Mouse (Mus musculus): ENCODE measurements around the gene Zcrb1. TPM values are rescaled to one million over a fixed set of nuclear protein-coding genes. Genes with fewer than 3 reads are reported as not detected.
A peak's percentile ranks its signal among the peaks of the same experiment; 100 is the strongest.

The Zcrb1 gene
- polyA plus RNA-seq, 1 experiment from 2014 or later, result 147 TPM

GRCm38 (mm10) chr15:93336925-93337761, 61.0 kb downstream of the Zcrb1 start, which contains the start of gene Yaf2:
Gene Yaf2 (minus strand): TSS chr15:93336935.
- H3K9ac ChIP-seq (ENCODE audit: low read length), result peak within 1 kb of the TSS; percentile 95
- ATAC-seq (ENCODE audit: insufficient read depth, low FRiP score, low TSS enrichment) (peak; percentile 94), DNase-seq (ENCODE audit: low spot score) (peak; percentile 90)
- H3K4me2 ChIP-seq (ENCODE audit: low read depth), result peak within 1 kb of the TSS; percentile 57
- H3K4me1 ChIP-seq (ENCODE audit: control insufficient read depth, insufficient read depth, low read length), result no peaks in the 10 kb centered on the region
- WGBS, result under 1% methylated on average over 50 of the region's 73 CpGs
- no peaks in the 10 kb centered on the region for H3K36me3 ChIP-seq (ENCODE audit: control insufficient read depth, insufficient read depth, low read length)
- H3K4me3 ChIP-seq (ENCODE audit: low read depth, low read length), result peak within 1 kb of the TSS; percentile 95
- no peaks in the 10 kb centered on the region for H3K27me3 ChIP-seq (ENCODE audit: control insufficient read depth, insufficient read depth, low read length)
- H3K9me3 ChIP-seq (ENCODE audit: control insufficient read depth, low read length), result no peaks in the 10 kb centered on the region
- H3K27ac ChIP-seq (ENCODE audit: low read depth, low read length), result peak within 1 kb of the TSS; percentile 97

GRCm38 (mm10) chr15:93336658-93336924, 61.5 kb downstream of the Zcrb1 start:
- Histone ChIP-seq H3K4me3 (ENCODE audit: low read depth, low read length) (peak overlapping the region; percentile 95), H3K4me1 (ENCODE audit: control insufficient read depth, insufficient read depth, low read length) (no peaks in the 10 kb centered on the region), H3K4me2 (ENCODE audit: low read depth) (peak overlapping the region; percentile 57), H3K9me3 (ENCODE audit: control insufficient read depth, low read length) (no peaks in the 10 kb centered on the region), H3K27ac (ENCODE audit: low read depth, low read length) (peak overlapping the region; percentile 97), H3K9ac (ENCODE audit: low read length) (peak overlapping the region; percentile 95), H3K27me3 (ENCODE audit: control insufficient read depth, insufficient read depth, low read length) (no peaks in the 10 kb centered on the region), H3K36me3 (ENCODE audit: control insufficient read depth, insufficient read depth, low read length) (no peaks in the 10 kb centered on the region)
- ATAC-seq (ENCODE audit: insufficient read depth, low FRiP score, low TSS enrichment), result no peak
- DNase-seq (ENCODE audit: low spot score), result no peak
- WGBS, result no CpG with 5 or more reads among the region's 52 CpGs

Other genes starting within 250 kb of the Zcrb1 start
- 14.4 and 15.5 TPM in 2 replicates for gene Gxylt1, start 123.2 kb downstream of the Zcrb1 start, polyA plus RNA-seq (2014; fragmentation: Nextera tagmentation; extraction: Ambion mirVana)
- gene Yaf2, start 61.4 kb downstream of the Zcrb1 start, polyA plus RNA-seq (2014; fragmentation: Nextera tagmentation; extraction: Ambion mirVana), result 138 TPM in 2 replicates
- 53.3 and 56.7 TPM in 2 replicates for gene Pphln1, start within 50 bp of the Zcrb1 start, polyA plus RNA-seq (2014; fragmentation: Nextera tagmentation; extraction: Ambion mirVana)
- 19.9 and 21.8 TPM in 2 replicates for gene Prickle1, start 197.6 kb upstream of the Zcrb1 start, polyA plus RNA-seq (2014; fragmentation: Nextera tagmentation; extraction: Ambion mirVana)

Measured in neural tube, embryonic 11.5 days (tissue).